In genomic region chr5:64918616-64919597, GRCm38 (mm10) we compare ENCODE assay signal across 21 mouse cellular contexts. TPM values are rescaled to one million over a fixed set of nuclear protein-coding genes. Genes with fewer than 3 reads are reported as not detected.
DNase-seq lines count a peak whose midpoint lies in the region; ATAC-seq and TF ChIP-seq lines count a peak whose summit lies in the region.
"Had no signal": no experiment of that assay in that cellular context is flagged by ENCODE, and none has a peak within 500 bp of the region (broad histone marks: within the 10 kb centered on the region; RNA-seq: fewer than 3 reads in every experiment).

No protein-coding gene starts in this region.

- no peak overlapping the region for H3K9ac ChIP-seq in hindbrain, embryonic 12.5 days
- H3K9ac ChIP-seq: hindbrain, embryonic 14.5 days; limb, embryonic 13.5 days; liver, embryonic 13.5 days; lung, embryonic 14.5 days had no signal

- peak overlapping the region; percentile 36 for H3K27ac ChIP-seq in bone marrow macrophage, adult 2 months (ENCODE audit: insufficient read depth, low read depth, low read length)
- H3K27ac ChIP-seq in hindbrain, embryonic 12.5 days = no peak overlapping the region
- H3K27ac ChIP-seq: embryonic facial prominence, embryonic 10.5 days; gastrocnemius, adult 2 months; hindbrain, embryonic 14.5 days; kidney, postnatal 0 days; liver, embryonic 13.5 days had no signal

- DNase-seq in 3T3-L1 (ENCODE audit: low read depth, low spot score) = peak; percentile 12
- DNase-seq in CD4-positive helper T cell, adult 2 months (ENCODE audit: low read depth, low spot score) = peak; percentile 80
- no peak for DNase-seq in cerebellum, adult 18-20 months
- no peak for DNase-seq in lung, postnatal 14 days
- DNase-seq: adrenal gland, postnatal 10 days; cerebellum, adult 2 months; gastrocnemius, adult 2 months; heart, postnatal 10 days; liver, embryonic 13.5 days; lung, embryonic 14.5 days; midbrain, embryonic 14.5 days; right cerebral cortex, postnatal 25 days had no signal

- H3K4me3 ChIP-seq in bone marrow macrophage, adult 2 months (ENCODE audit: insufficient read depth, low read length) = no peak overlapping the region
- H3K4me3 ChIP-seq in megakaryocyte, embryonic 14.5 days (replicated peaks) = peak overlapping the region; percentile 15
- no peak overlapping the region for H3K4me3 ChIP-seq in hindbrain, embryonic 12.5 days
- H3K4me3 ChIP-seq: embryonic facial prominence, embryonic 10.5 days; gastrocnemius, adult 2 months; limb, embryonic 13.5 days; liver, embryonic 13.5 days; myocyte had no signal

- H3K36me3 ChIP-seq in megakaryocyte, embryonic 14.5 days (replicated peaks; ENCODE audit: low read length) = peaks cover 2% of the 10 kb centered on the region
- no peaks in the 10 kb centered on the region for H3K36me3 ChIP-seq in hindbrain, embryonic 12.5 days
- H3K36me3 ChIP-seq: embryonic facial prominence, embryonic 10.5 days; limb, embryonic 13.5 days; liver, embryonic 13.5 days had no signal

- WGBS in hindbrain, embryonic 12.5 days = 88% methylated on average over 6 of the region's 6 CpGs

- H3K4me2 ChIP-seq in hindbrain, embryonic 12.5 days (replicated peaks) = no peak overlapping the region
- H3K4me2 ChIP-seq: heart, embryonic 11.5 days; hindbrain, embryonic 14.5 days; liver, embryonic 13.5 days; lung, embryonic 14.5 days had no signal

- H3K9me3 ChIP-seq in megakaryocyte, embryonic 14.5 days = peaks cover 4% of the 10 kb centered on the region; the same call in 1 of the 2 replicates
- H3K9me3 ChIP-seq in hindbrain, embryonic 12.5 days (replicated peaks) = no peaks in the 10 kb centered on the region; the same call in 1 of the 2 replicates

- no peaks in the 10 kb centered on the region for H3K27me3 ChIP-seq in megakaryocyte, embryonic 14.5 days (replicated peaks)
- no peaks in the 10 kb centered on the region for H3K27me3 ChIP-seq in hindbrain, embryonic 12.5 days
- H3K27me3 ChIP-seq: limb, embryonic 13.5 days; liver, embryonic 13.5 days had no signal

- TF ChIP-seq CTCF in bone marrow macrophage, adult 2 months (IDR thresholded peaks at IDR 0.05; ENCODE audit: low read depth, low read length) = no peak

- peaks cover 27% of the 10 kb centered on the region for H3K4me1 ChIP-seq in bone marrow macrophage, adult 2 months (ENCODE audit: control insufficient read depth, insufficient read depth, low read length)
- H3K4me1 ChIP-seq in megakaryocyte, embryonic 14.5 days = peaks cover 22% of the 10 kb centered on the region
- no peaks in the 10 kb centered on the region for H3K4me1 ChIP-seq in hindbrain, embryonic 12.5 days
- H3K4me1 ChIP-seq: embryonic facial prominence, embryonic 10.5 days; limb, embryonic 13.5 days; liver, embryonic 13.5 days had no signal

- TF ChIP-seq POLR2A in bone marrow macrophage, adult 2 months (IDR thresholded peaks at IDR 0.05; ENCODE audit: borderline replicate concordance, low read depth, low read length) = no peak

- no peak for ATAC-seq in hindbrain, embryonic 12.5 days (ENCODE audit: low FRiP score)

RNA-seq across cellular contexts. Expression of gene Tlr1, which starts 14.5 kb away (rescaled TPM):
- polyA plus RNA-seq in bone marrow macrophage, adult 2 months (2012; ENCODE audit: insufficient read depth, insufficient read length, missing spikeins) = 73.1 and 78.0 TPM in 2 replicates
- polyA plus RNA-seq in megakaryocyte, embryonic 14.5 days (2012; ENCODE audit: insufficient read depth, low replicate concordance) = 0.31 TPM in 1 of 2 replicates, not detected in the other
- polyA plus RNA-seq in hindbrain, embryonic 12.5 days (2016; fragmentation: Nextera tagmentation; extraction: Ambion mirVana) = 0.53 and 0.62 TPM in 2 replicates

RNA-seq across cellular contexts. Expression of gene Tlr6, which starts 41.0 kb away (rescaled TPM):
- polyA plus RNA-seq in bone marrow macrophage, adult 2 months (2012; ENCODE audit: insufficient read depth, insufficient read length, missing spikeins) = 19.2 and 22.6 TPM in 2 replicates
- polyA plus RNA-seq in megakaryocyte, embryonic 14.5 days (2012; ENCODE audit: insufficient read depth, low replicate concordance) = not detected in 2 replicates
- polyA plus RNA-seq in hindbrain, embryonic 12.5 days (2016; fragmentation: Nextera tagmentation; extraction: Ambion mirVana) = 0.96 and 1.1 TPM in 2 replicates

RNA-seq across cellular contexts. Expression of gene Fam114a1, which starts 51.0 kb away (rescaled TPM):
- 12.8 and 13.7 TPM in 2 replicates for polyA plus RNA-seq in bone marrow macrophage, adult 2 months (2012; ENCODE audit: insufficient read depth, insufficient read length, missing spikeins)
- 0.29 TPM in 1 of 2 replicates, not detected in the other for polyA plus RNA-seq in megakaryocyte, embryonic 14.5 days (2012; ENCODE audit: insufficient read depth, low replicate concordance)
- polyA plus RNA-seq in hindbrain, embryonic 12.5 days (2016; fragmentation: Nextera tagmentation; extraction: Ambion mirVana) = 27.9 and 31.9 TPM in 2 replicates

Comparison
In these comparisons a context has a peak if more than half of its experiments do, and no peak if none do; other contexts are left out.
1. DNase-seq: peak in 3T3-L1 (single experiment) and CD4-positive helper T cell, adult 2 months (single experiment); none in cerebellum, adult 18-20 months (0 of 2) and lung, postnatal 14 days (single experiment).
2. RNA of gene Tlr1, which starts 14.5 kb away (polyA plus RNA-seq): 73.1 to 78.0 TPM in bone marrow macrophage, adult 2 months; 0.53 to 0.62 TPM in hindbrain, embryonic 12.5 days and 0.31 TPM in megakaryocyte, embryonic 14.5 days; every median in the first group is over 10 times any median in the second.
3. RNA of gene Fam114a1, which starts 51.0 kb away (polyA plus RNA-seq): 27.9 to 31.9 TPM in hindbrain, embryonic 12.5 days and 12.8 to 13.7 TPM in bone marrow macrophage, adult 2 months; 0.29 TPM in megakaryocyte, embryonic 14.5 days; every median in the first group is over 10 times any median in the second.